Mouse (Mus musculus) spleen, adult 2 months (tissue): ENCODE data around the gene Pkd1l1. TPM values are rescaled to one million over a fixed set of nuclear protein-coding genes. Genes with fewer than 3 reads are reported as not detected.

Experiments
- DNase-seq, 2 experiments: peaks; one replicate each; pipeline versions ENCODE4 v3.0.0 to v3.0.0-alpha.2; 2012 to 2021; ENCODE audit warnings: low spot score in 2 of 2, low read depth in 1 of 2
- H3K27ac ChIP-seq: fragments of 200-500 bp; 2 replicates; pipeline ENCODE4 v1.5.1; 2012; ENCODE audit warnings: low read length, inconsistent platforms; ENCODE audit not compliant: insufficient read depth
- H3K27me3 ChIP-seq: fragments of 200-500 bp; 2 replicates; pipeline ENCODE4 v1.6.1; 2012; ENCODE audit warnings: mild to moderate bottlenecking, moderate library complexity, low read length, inconsistent platforms; ENCODE audit not compliant: control insufficient read depth, insufficient read depth
- H3K36me3 ChIP-seq: fragments of 200-500 bp; 2 replicates; pipeline ENCODE4 v1.6.1; 2012; ENCODE audit warnings: mild to moderate bottlenecking, low read length, inconsistent platforms; ENCODE audit not compliant: control insufficient read depth, insufficient read depth
- H3K4me1 ChIP-seq: fragments of 200-500 bp; 2 replicates; pipeline ENCODE4 v1.6.1; 2011; ENCODE audit warnings: inconsistent platforms; ENCODE audit not compliant: control insufficient read depth, insufficient read depth, insufficient read length
- H3K4me3 ChIP-seq: fragments of 200-500 bp; 2 replicates; pipeline ENCODE4 v1.5.1; 2011; ENCODE audit warnings: mild to moderate bottlenecking, inconsistent platforms; ENCODE audit not compliant: insufficient read depth, insufficient read length; ENCODE audit errors: extremely low read depth
- CTCF ChIP-seq: fragments of 200-500 bp; IDR thresholded peaks from 2 replicates; pipeline ENCODE4 v1.5.1; 2011; ENCODE audit warnings: mild to moderate bottlenecking, inconsistent platforms; ENCODE audit not compliant: insufficient read depth, insufficient read length, insufficient replicate concordance; ENCODE audit errors: extremely low read depth
- POLR2A ChIP-seq: fragments of 200-500 bp; IDR thresholded peaks from 2 replicates; pipeline ENCODE4 v1.6.1; 2011; ENCODE audit warnings: low read depth, low read length, inconsistent platforms
- WGBS: fragments of 180-500 bp; shearing (Covaris S2); methylation state at CpG from one replicate; pipeline ENCODE4 v1.1.7; 2018; 5-methylcytosine and 5-hydroxymethylcytosine counted together
- polyA plus RNA-seq: library from polyadenylated mRNA; depleted of rRNA; stranded (reverse); fragments of >200 nt; gene quantifications from 2 replicates; pipeline ENCODE4 v1.2.3, GENCODE M21; 2012

The Pkd1l1 gene
- polyA plus RNA-seq, 1 experiment: 0.46 TPM

DNA sequence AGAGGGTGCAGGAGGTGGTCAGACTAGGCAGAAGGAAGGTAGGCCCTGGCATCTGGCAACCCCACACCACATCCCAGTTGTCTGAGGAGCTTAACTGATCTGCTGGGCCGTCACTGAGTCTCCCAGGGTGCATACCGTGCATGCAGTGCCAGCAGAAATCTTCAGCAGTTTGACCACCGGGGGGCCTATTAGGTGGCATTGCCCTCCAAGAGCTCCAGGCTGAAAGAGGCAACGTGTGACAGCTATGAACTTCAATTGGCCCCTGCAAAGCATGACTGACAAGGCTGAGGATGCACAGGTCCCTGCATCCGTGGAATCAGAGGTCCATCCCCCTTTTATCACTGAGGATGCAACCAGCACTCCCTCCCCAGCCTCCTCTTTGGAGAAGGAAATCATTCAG, 116.9 kb downstream of the Pkd1l1 start:
- 72% methylated on average over 5 of the region's 5 CpGs for WGBS
- Histone ChIP-seq H3K4me1 (no peaks in the 10 kb centered on the region), H3K4me3 (no peak overlapping the region), H3K27ac (no peak overlapping the region), H3K36me3 (no peaks in the 10 kb centered on the region), H3K27me3 (no peaks in the 10 kb centered on the region)
- TF ChIP-seq POLR2A: no peak
- TF ChIP-seq CTCF: no peak
- DNase-seq: no peak

DNA sequence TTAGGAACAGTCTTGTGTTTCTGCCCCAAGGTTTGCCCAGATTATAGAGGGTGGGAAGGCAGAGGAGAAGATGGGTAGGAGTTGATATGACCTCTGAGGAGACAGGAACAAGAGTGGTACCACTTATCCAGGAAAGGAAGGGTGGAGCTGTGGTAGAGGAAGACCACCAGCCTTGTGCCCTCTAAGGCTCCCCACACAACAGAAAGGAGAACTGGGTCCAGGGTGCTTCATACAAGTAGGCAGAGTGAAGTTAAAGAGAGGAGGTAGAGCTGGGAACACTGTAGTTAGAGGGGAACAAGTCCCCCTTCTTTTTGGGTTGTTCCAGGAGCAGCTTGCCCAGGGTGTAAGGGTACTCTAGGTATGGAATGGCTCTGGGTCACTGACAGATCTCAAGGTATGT, 125.0 kb downstream of the Pkd1l1 start:
- no peak for TF ChIP-seq CTCF
- TF ChIP-seq POLR2A: no peak
- Histone ChIP-seq H3K36me3 (no peaks in the 10 kb centered on the region), H3K4me3 (no peak overlapping the region), H3K27me3 (no peaks in the 10 kb centered on the region), H3K27ac (no peak overlapping the region), H3K4me1 (no peaks in the 10 kb centered on the region)
- DNase-seq: no peak

DNA sequence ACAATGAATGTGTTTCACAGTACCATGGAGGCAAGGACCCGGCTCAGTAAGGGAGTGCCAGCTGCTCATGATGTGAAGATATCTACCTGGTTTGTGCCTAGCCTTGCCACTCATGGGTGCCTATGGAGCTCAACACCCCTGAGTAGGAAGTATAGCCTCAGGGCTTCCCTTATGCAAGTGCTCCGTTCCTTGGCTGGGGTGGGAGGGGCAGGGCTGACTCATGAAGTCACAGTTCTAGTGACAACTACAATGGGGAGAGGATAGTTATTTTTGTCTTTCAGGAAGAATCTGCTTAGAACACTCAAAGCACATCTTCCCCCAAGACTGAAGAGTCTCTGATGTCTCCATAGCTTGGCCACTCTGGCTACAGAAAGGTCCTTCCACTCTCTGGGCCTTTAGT, 125.4 kb downstream of the Pkd1l1 start:
- Histone ChIP-seq H3K4me3 (no peak overlapping the region), H3K27ac (no peak overlapping the region), H3K36me3 (no peaks in the 10 kb centered on the region), H3K27me3 (no peaks in the 10 kb centered on the region), H3K4me1 (no peaks in the 10 kb centered on the region)
- TF ChIP-seq CTCF: no peak
- no peak for TF ChIP-seq POLR2A
- DNase-seq: no peak
- 66% methylated on average over 2 of the region's 2 CpGs for WGBS

DNA sequence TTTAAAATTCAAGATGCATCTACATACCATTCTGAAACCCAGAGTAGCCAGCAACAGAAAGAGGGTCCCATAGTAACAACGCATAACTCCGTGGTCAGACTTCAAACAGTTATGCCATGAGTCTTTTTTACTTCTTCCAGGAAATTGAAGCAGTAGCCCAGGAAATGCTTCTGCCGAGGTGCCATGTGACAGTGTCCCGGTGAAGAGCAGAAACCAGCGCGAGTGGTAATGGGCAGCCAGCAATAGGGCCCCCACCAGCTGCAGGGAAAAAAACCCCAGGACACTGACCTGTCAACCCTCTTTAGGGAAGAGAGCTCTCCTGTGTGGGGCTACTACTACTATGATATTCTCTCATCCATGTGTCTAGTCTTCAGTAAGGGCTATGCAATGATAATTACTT, 136.9 kb downstream of the Pkd1l1 start:
- no peak for DNase-seq
- H3K27ac ChIP-seq: no peak overlapping the region
- H3K27me3 ChIP-seq: no peaks in the 10 kb centered on the region
- no peak overlapping the region for H3K4me3 ChIP-seq
- no peaks in the 10 kb centered on the region for H3K36me3 ChIP-seq
- 90% methylated on average over 6 of the region's 6 CpGs for WGBS
- TF ChIP-seq CTCF (no peak), POLR2A (no peak)
- no peaks in the 10 kb centered on the region for H3K4me1 ChIP-seq

DNA sequence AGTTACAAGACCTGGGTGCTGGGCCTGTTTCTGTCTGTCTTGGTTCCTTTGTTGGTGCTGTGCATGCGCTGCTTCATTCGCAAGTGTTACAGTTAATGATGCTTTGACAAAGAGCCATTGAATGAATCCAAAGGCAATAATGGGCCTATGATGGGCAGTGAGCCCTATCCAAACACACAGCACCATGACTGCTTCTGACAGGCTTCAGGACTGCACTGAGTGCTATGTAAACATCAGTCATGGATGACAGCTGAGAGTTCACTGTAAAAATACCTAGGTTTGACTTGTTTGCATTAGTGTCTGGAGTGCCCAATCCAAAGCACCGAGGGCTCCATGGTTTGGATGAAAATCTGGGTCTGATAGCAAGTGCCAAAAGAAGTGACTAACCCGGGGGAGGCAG, 138.9 kb downstream of the Pkd1l1 start:
- Histone ChIP-seq H3K4me1 (no peaks in the 10 kb centered on the region), H3K27ac (no peak overlapping the region), H3K36me3 (no peaks in the 10 kb centered on the region), H3K4me3 (no peak overlapping the region), H3K27me3 (no peaks in the 10 kb centered on the region)
- DNase-seq: no peak
- TF ChIP-seq CTCF (no peak), POLR2A (no peak)
- WGBS: 91% methylated on average over 4 of the region's 4 CpGs

DNA sequence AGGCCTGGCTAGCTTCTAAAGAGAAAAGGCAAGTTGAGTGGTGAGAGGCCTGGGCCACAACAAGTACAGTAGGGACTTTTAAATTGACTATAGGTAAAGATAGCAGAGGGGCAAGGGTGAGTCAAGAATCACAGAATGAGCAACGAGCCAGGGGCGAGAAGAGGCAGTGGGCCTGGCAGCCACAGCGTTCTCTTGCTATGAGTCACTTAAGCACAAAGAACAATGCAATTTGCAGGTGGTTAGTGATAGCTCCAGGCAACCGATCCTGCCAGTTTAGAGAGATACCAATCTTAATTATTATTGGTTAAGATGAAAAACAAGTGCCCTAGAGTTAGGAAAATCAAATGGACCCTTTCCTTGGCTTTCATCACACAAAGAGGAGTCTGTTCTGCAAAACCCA, 142.5 kb downstream of the Pkd1l1 start:
- Histone ChIP-seq H3K27ac (no peak overlapping the region), H3K27me3 (no peaks in the 10 kb centered on the region), H3K4me3 (no peak overlapping the region), H3K4me1 (no peaks in the 10 kb centered on the region), H3K36me3 (no peaks in the 10 kb centered on the region)
- TF ChIP-seq POLR2A (no peak), CTCF (no peak)
- 86% methylated on average over 4 of the region's 4 CpGs for WGBS
- DNase-seq: no peak

DNA sequence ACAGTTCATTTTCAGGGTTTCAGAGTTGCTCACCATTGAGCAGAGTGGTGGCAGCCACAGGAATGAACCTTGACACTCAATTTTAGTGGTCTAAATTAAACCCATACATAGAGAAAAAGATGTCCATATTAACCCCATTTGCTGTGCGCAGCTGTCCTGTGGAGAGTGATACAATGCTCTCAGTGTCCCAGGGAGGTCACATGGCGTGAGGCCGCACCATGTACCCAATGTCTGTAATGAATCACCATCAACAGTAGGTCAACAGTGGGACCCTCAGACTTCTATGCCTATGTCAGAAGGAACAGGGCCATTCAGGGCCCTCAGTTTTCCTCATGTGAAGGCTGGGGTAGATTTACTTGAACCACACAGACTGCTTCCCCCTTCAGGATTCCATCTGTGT, 143.5 kb downstream of the Pkd1l1 start:
- WGBS: 90% methylated on average over 3 of the region's 3 CpGs
- Histone ChIP-seq H3K27me3 (no peaks in the 10 kb centered on the region), H3K4me3 (no peak overlapping the region), H3K4me1 (no peaks in the 10 kb centered on the region), H3K36me3 (no peaks in the 10 kb centered on the region), H3K27ac (no peak overlapping the region)
- no peak for DNase-seq
- TF ChIP-seq POLR2A: no peak
- TF ChIP-seq CTCF: no peak
